Mouse (Mus musculus) midbrain, embryonic 15.5 days (tissue): ENCODE measurements around the gene Sntn. TPM values are rescaled to one million over a fixed set of nuclear protein-coding genes. Genes with fewer than 3 reads are reported as not detected.

Experiments
- ATAC-seq: fragments of 200-750 bp; cut with Nextera tagmentation; replicated peaks from 2 replicates; pipeline ENCODE4 v1.8.0; 2017; ENCODE audit warnings: moderate TSS enrichment
- H3K27ac ChIP-seq: fragments of 300-500 bp; sonication (generic); 2 replicates; pipeline ENCODE4 v1.5.1; 2015; ENCODE audit warnings: mild to moderate bottlenecking, inconsistent platforms
- H3K27me3 ChIP-seq: fragments of 300-500 bp; sonication (generic); replicated peaks from 2 replicates; pipeline ENCODE4 v1.6.1; 2015; ENCODE audit warnings: inconsistent platforms
- H3K36me3 ChIP-seq: fragments of 300-500 bp; sonication (generic); replicated peaks from 2 replicates; pipeline ENCODE4 v1.6.1; 2015; ENCODE audit warnings: inconsistent platforms
- H3K4me1 ChIP-seq: fragments of 300-500 bp; sonication (generic); 2 replicates; pipeline ENCODE4 v1.6.1; 2015; ENCODE audit warnings: inconsistent platforms
- H3K4me2 ChIP-seq: fragments of 300-500 bp; sonication (generic); 2 replicates; pipeline ENCODE4 v1.6.1; 2015; ENCODE audit warnings: inconsistent platforms, mild to moderate bottlenecking, moderate library complexity
- H3K4me3 ChIP-seq: fragments of 300-500 bp; sonication (generic); 2 replicates; pipeline ENCODE4 v1.5.1; 2015; ENCODE audit warnings: mild to moderate bottlenecking, inconsistent platforms
- H3K9ac ChIP-seq: fragments of 300-500 bp; sonication (generic); 2 replicates; pipeline ENCODE4 v1.6.1; 2015; ENCODE audit warnings: mild to moderate bottlenecking, inconsistent platforms
- H3K9me3 ChIP-seq: fragments of 300-500 bp; sonication (generic); 2 replicates; pipeline ENCODE4 v1.6.1; 2016; ENCODE audit warnings: inconsistent platforms
- WGBS: fragments of 180-500 bp; shearing (Covaris S2); methylation state at CpG from one replicate; pipeline ENCODE4 v1.1.7; 2015; ENCODE audit warnings: mixed read lengths; 5-methylcytosine and 5-hydroxymethylcytosine counted together
- polyA plus RNA-seq: library from polyadenylated mRNA; unstranded; fragments of >200 nt; fragmentation: Nextera tagmentation; extraction: Ambion mirVana; gene quantifications from 2 replicates; pipeline ENCODE4 v1.2.1, GENCODE M21; 2015

Gene Sntn
- not detected in 2 replicates for polyA plus RNA-seq

DNA sequence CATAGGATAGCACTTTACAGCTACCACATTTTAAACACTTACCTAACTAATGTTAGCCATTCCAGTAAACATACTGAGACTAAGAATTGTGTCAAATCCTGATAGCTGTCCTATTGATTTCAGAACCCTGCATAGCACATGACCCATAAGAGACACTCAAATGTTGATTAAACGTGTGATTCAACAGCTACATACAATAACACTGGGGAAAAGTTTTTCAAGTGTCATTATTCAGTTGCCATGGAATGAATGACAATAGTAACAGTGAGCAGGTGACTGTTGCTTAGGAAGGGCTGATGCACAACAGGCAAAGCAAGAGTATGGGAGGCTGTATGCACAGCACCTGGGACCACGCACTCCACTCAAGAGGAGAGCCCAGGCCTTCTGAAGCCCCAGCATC lies at the start of gene Sntn:
TSS of gene Sntn (plus strand) at position 301 of the 400 bp plus-strand sequence.
- Histone ChIP-seq H3K4me3 (no peak within 1 kb of the TSS), H3K9me3 (no peaks in the 10 kb centered on the region), H3K4me1 (no peaks in the 10 kb centered on the region), H3K27ac (no peak within 1 kb of the TSS), H3K9ac (no peak within 1 kb of the TSS), H3K4me2 (no peak within 1 kb of the TSS), H3K27me3 (no peaks in the 10 kb centered on the region), H3K36me3 (no peaks in the 10 kb centered on the region)
- WGBS: 92% methylated on average over 2 of the region's 2 CpGs
- no peak for ATAC-seq

DNA sequence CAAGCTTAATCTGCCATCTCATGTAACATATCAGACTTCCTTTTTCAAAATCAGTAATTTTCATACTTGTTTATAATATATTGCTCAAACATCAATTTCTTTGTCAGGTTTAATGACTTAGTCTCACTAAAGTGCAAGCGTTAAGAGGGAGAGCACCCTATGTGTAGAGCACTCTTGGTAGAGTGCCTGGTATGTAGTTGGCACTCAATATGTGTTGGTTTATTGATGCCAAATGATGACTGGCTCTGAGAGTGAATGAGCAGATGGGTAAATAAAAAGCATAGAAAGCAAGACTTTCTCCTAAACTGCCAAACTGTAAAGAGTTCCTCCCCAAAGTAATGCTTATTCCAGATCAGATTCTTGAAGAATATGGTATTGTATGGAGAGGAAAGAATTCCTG lies 20.8 kb upstream of the Sntn start:
- no peaks in the 10 kb centered on the region for H3K9me3 ChIP-seq
- no peak overlapping the region for H3K9ac ChIP-seq
- WGBS: 91% methylated on average over 1 of the region's 1 CpGs
- H3K4me2 ChIP-seq: no peak overlapping the region
- peaks cover 5% of the 10 kb centered on the region; the same call in 1 of the 2 replicates for H3K4me1 ChIP-seq
- ATAC-seq: no peak
- H3K27me3 ChIP-seq: no peaks in the 10 kb centered on the region
- no peak overlapping the region for H3K4me3 ChIP-seq
- H3K36me3 ChIP-seq: no peaks in the 10 kb centered on the region
- no peak overlapping the region for H3K27ac ChIP-seq

DNA sequence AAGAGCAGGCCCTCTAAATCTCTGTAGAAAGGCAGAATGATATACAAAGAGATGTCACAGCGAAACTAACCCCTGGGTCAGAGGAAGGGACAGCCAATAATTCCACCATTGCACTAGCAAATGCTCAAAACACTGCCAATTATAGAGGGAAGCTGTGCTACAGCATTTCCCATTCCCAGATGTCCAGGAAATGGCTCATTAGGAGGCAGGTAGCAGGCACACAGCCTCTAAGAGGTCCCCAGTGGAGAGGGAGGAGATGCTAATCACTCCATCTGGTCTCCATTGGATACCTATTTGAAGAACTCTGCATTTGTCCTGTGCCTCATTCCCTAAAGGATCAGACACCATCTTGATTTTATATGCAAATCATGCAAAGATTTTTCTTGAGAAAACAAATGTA lies 19.6 kb upstream of the Sntn start:
- Histone ChIP-seq H3K27ac (no peak overlapping the region), H3K4me3 (no peak overlapping the region), H3K9ac (no peak overlapping the region), H3K27me3 (no peaks in the 10 kb centered on the region), H3K4me1 (peaks cover 5% of the 10 kb centered on the region; the same call in 1 of the 2 replicates), H3K36me3 (no peaks in the 10 kb centered on the region), H3K4me2 (no peak overlapping the region), H3K9me3 (no peaks in the 10 kb centered on the region)
- ATAC-seq: peak; percentile 88
- WGBS: 65% methylated on average over 1 of the region's 1 CpGs

DNA sequence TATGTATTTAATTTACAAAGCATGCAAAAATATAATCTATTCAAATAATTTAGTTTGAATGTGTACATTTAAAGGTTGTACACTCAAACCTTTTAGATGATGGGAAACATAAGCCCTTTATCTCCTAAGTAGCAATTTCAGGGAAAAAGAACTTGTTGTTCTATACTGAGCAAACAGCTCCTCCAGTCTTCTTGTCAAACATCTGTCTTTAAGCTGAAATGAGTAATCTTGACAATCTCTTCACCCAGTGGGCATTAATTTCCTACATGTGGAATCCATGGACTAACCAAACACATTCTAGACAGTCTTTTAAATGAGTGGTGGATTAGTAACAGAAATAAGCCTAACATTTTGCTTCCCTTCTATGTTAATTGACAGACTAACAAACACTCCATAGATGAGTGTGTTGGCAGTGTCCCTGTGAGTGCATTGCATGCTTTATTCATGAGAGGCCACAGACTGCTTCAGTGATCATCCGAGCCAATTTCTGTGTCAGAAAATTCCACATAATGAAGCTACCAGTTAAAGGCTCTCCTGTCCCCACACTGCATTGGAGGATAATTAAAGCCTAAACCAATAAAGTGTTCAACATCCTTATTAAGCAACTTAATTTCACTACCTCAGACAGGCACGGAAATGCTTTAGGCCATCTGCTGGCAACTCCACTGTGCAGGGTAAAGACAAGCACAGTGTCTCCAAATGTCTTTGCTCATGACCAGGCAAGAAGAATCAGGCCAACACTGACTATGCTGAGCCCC lies 19.0 kb upstream of the Sntn start:
- Histone ChIP-seq H3K4me1 (peaks cover 5% of the 10 kb centered on the region; the same call in 1 of the 2 replicates), H3K27ac (peak overlapping the region; percentile 38; the same call in 1 of the 2 replicates), H3K27me3 (no peaks in the 10 kb centered on the region), H3K4me3 (no peak overlapping the region), H3K4me2 (no peak overlapping the region), H3K36me3 (no peaks in the 10 kb centered on the region), H3K9me3 (no peaks in the 10 kb centered on the region), H3K9ac (no peak overlapping the region)
- WGBS: 15% methylated on average over 2 of the region's 2 CpGs
- peak; percentile 93 for ATAC-seq

DNA sequence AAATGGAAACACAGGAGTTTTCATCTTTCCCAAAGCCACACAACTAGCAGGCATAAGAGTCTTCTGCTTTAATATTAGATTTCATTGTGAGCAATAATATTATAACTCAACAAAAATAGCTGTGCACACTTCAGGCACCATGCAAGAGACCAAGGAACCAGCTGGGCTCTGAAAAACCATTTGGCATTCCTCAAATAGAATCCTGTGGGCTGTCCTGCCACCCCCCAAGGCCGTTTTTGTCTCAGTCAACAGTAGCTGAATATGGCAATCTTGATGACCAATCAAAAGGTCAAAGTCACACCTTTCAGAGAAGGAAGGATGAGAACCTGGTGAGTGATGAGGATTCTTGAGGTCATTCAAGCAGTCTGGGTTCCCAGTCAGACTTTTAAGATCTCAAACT lies 16.0 kb downstream of the Sntn start:
- ATAC-seq: no peak

DNA sequence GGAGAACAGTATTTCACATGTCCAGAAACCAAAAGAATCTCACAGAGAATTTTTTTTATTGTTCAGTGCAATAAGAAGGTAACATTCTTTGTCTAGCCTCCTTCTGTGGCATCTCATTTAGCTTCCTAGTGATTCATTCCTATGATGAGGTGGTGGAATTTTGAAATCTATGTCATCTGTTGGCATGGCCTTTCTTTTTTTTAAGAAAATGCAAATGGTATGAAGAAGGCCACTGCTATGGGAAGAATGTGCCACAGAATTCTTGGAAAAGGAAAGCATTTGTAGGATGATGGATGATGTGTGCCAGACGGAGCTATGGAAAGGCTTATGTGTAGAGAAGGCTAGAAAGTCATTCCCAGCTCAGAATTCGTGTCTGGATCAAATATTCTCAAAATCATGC lies 19.8 kb downstream of the Sntn start:
- WGBS: 72% methylated on average over 2 of the region's 2 CpGs
- ATAC-seq: no peak
- no peaks in the 10 kb centered on the region for H3K27me3 ChIP-seq

More for the DNA sequence above, 16.0 kb downstream of the Sntn start:
- no peak overlapping the region for H3K27ac ChIP-seq
- H3K4me1 ChIP-seq: no peaks in the 10 kb centered on the region
- H3K36me3 ChIP-seq: no peaks in the 10 kb centered on the region
- H3K9ac ChIP-seq: no peak overlapping the region
- WGBS: 76% methylated on average over 1 of the region's 1 CpGs
- no peak overlapping the region for H3K4me3 ChIP-seq
- no peaks in the 10 kb centered on the region for H3K27me3 ChIP-seq
- H3K9me3 ChIP-seq: no peaks in the 10 kb centered on the region
- no peak overlapping the region for H3K4me2 ChIP-seq

DNA sequence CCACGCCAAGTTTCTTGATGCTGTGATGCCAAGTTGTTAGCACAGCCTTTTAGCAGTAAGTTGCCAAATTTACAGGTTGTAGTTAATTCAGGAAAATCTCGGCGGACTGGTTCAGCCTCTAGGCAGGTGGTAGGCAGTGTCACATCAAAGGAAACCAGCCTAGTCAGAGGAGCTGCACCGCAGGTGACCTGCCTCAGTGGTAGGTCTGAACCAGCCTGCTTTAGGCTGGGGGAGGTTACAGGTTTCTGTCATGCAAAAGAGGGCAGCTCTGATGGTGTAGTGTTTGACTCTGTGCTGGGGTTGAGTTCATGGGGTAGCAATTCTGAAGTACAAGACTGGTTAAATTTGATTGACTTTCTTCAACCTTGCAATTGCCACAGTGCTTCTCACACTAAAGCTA lies 61.6 kb downstream of the Sntn start:
- no peaks in the 10 kb centered on the region for H3K27me3 ChIP-seq
- H3K4me3 ChIP-seq: no peak overlapping the region
- H3K9ac ChIP-seq: no peak overlapping the region
- no peaks in the 10 kb centered on the region for H3K4me1 ChIP-seq
- H3K27ac ChIP-seq: no peak overlapping the region
- 35% methylated on average over 4 of the region's 4 CpGs for WGBS
- ATAC-seq: peak; percentile 18; the same call in 1 of the 2 replicates
- no peak overlapping the region for H3K4me2 ChIP-seq
- H3K9me3 ChIP-seq: no peaks in the 10 kb centered on the region
- no peaks in the 10 kb centered on the region for H3K36me3 ChIP-seq

More for the DNA sequence above, 19.8 kb downstream of the Sntn start:
- Histone ChIP-seq H3K36me3 (no peaks in the 10 kb centered on the region), H3K9ac (no peak overlapping the region), H3K27ac (no peak overlapping the region), H3K9me3 (no peaks in the 10 kb centered on the region), H3K4me2 (no peak overlapping the region), H3K4me1 (no peaks in the 10 kb centered on the region), H3K4me3 (no peak overlapping the region)

Other genes with a start within 250 kb of the Sntn start
- not detected in 2 replicates for gene Gm281, start 243.6 kb downstream of the Sntn start, polyA plus RNA-seq